Mouse (Mus musculus) limb, embryonic 10.5 days (tissue): ENCODE data around the gene Casr. TPM values are rescaled to one million over a fixed set of nuclear protein-coding genes. Genes with fewer than 3 reads are reported as not detected.

ENCODE experiments used
- DNase-seq: peaks from one replicate; pipeline ENCODE4 v3.0.0-alpha.2; 2017; ENCODE audit warnings: low spot score
- H3K27ac ChIP-seq: fragments of 300-500 bp; sonication (generic); 2 replicates; pipeline ENCODE4 v1.5.1; 2016; ENCODE audit warnings: mild to moderate bottlenecking
- H3K27me3 ChIP-seq: fragments of 300-500 bp; sonication (generic); 2 replicates; pipeline ENCODE4 v1.6.1; 2016; ENCODE audit warnings: low read depth, mild to moderate bottlenecking; ENCODE audit not compliant: poor library complexity, severe bottlenecking
- H3K36me3 ChIP-seq: fragments of 300-500 bp; sonication (generic); 2 replicates; pipeline ENCODE4 v1.6.1; 2016; ENCODE audit warnings: mild to moderate bottlenecking, moderate library complexity
- H3K4me1 ChIP-seq: fragments of 300-500 bp; sonication (generic); 2 replicates; pipeline ENCODE4 v1.6.1; 2016
- H3K4me3 ChIP-seq: fragments of 300-500 bp; sonication (generic); 2 replicates; pipeline ENCODE4 v1.5.1; 2016; ENCODE audit warnings: mild to moderate bottlenecking, moderate library complexity
- H3K9me3 ChIP-seq: fragments of 300-500 bp; sonication (generic); replicated peaks from 2 replicates; pipeline ENCODE4 v1.6.1; 2016; ENCODE audit warnings: mild to moderate bottlenecking
- WGBS: fragments of 180-500 bp; shearing (Covaris S2); methylation state at CpG from one replicate; pipeline ENCODE4 v1.1.7; 2016; 5-methylcytosine and 5-hydroxymethylcytosine counted together
- polyA plus RNA-seq: library from polyadenylated mRNA; unstranded; fragments of >200 nt; fragmentation: Nextera tagmentation; extraction: Ambion mirVana; gene quantifications from 2 replicates; pipeline ENCODE4 v1.2.1, GENCODE M21; 2016

Gene Casr
- polyA plus RNA-seq, 1 experiment from 2014 or later: 0.13 TPM

DNA sequence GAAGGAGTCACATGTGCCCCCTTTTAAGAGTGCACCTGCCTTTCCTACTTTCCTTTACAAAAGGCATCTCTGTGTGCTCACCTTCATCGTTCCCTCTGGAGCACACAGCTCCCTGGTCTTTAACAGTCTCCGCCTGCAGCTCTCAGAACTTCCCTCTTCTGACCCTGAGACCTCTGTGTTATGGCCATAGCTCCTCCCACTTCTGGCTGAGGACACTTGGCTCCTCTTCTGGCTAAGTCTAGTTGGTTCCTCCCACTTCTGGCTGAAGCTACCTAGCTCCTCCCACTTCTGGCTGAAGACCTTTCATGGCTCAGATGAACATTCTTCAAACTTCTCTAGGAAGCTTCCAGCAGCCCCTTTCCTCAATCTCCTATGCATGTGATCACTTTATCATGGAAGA lies 59.7 kb downstream of the Casr start:
- DNase-seq: no peak
- Histone ChIP-seq H3K27ac (no peak overlapping the region), H3K4me1 (no peaks in the 10 kb centered on the region), H3K4me3 (no peak overlapping the region), H3K36me3 (no peaks in the 10 kb centered on the region), H3K27me3 (no peaks in the 10 kb centered on the region), H3K9me3 (no peaks in the 10 kb centered on the region)
- 75% methylated on average over 2 of the region's 2 CpGs for WGBS

DNA sequence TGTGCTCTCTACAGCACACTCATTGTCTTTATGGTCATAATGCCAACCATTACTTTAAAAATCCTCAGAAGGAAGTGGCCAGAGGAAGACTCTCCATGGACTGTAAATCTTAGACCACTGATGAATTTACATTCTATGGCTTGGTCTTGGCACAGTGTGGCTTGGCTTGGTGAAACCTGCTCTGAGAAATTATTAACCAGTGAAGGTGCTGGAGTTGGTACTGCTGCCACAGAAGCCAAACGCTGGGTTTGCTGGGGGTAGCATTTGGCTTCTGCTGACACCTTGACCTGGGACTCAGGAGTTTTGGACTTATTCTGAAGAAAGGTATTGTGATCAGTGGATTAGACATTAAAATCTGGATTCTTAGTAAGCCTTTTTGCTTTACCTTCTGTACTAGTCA lies 69.5 kb downstream of the Casr start:
- no peak for DNase-seq
- Histone ChIP-seq H3K4me1 (no peaks in the 10 kb centered on the region), H3K27ac (no peak overlapping the region), H3K4me3 (no peak overlapping the region), H3K27me3 (no peaks in the 10 kb centered on the region), H3K36me3 (no peaks in the 10 kb centered on the region), H3K9me3 (no peaks in the 10 kb centered on the region)
- 85% methylated on average over 1 of the region's 1 CpGs for WGBS

DNA sequence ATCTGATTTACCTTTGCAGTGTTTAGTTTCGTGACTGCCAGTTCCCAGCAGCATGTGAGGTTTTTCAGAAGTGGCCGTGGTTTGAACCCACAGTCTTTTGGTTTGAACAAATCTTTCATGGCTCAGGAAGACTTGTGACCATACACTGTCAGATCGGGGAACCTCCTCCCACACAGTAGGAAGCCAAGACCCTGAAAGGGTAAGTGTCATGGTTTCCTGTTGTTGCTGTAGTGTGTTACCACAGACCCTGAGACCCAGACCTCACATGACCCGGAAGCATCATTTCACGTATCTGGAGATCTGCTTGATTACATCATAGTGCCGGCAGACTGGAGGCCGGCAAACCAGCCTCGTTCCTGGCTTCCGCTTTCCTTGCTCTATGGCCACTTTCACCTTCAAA lies 85.1 kb downstream of the Casr start:
- DNase-seq: no peak
- no peaks in the 10 kb centered on the region for H3K36me3 ChIP-seq
- H3K9me3 ChIP-seq: no peaks in the 10 kb centered on the region
- WGBS: 89% methylated on average over 9 of the region's 9 CpGs
- H3K27me3 ChIP-seq: no peaks in the 10 kb centered on the region
- H3K4me1 ChIP-seq: no peaks in the 10 kb centered on the region
- no peak overlapping the region for H3K27ac ChIP-seq
- no peak overlapping the region for H3K4me3 ChIP-seq

DNA sequence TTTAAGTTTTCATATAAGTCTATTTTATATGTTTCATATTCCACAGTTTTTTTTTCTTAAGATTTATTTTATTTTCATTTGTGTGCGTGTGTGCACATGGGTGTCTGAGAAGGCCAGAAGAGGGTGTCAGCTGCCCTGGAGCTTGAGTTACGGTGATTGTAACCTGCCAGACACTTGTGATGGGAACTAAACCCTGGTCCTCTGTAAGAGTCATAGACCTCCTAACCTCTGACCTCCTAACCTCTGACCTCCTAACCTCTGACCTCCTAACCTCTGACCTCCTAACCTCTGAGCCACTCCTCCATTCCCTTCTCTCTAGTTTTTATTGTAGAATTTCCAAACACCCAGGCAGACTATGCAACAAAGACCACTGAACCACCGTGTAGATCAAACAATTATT lies 86.4 kb downstream of the Casr start:
- H3K4me1 ChIP-seq: no peaks in the 10 kb centered on the region
- no peak for DNase-seq
- H3K27me3 ChIP-seq: no peaks in the 10 kb centered on the region
- WGBS: 96% methylated on average over 3 of the region's 3 CpGs
- H3K9me3 ChIP-seq: no peaks in the 10 kb centered on the region
- H3K36me3 ChIP-seq: no peaks in the 10 kb centered on the region
- H3K4me3 ChIP-seq: no peak overlapping the region
- no peak overlapping the region for H3K27ac ChIP-seq

DNA sequence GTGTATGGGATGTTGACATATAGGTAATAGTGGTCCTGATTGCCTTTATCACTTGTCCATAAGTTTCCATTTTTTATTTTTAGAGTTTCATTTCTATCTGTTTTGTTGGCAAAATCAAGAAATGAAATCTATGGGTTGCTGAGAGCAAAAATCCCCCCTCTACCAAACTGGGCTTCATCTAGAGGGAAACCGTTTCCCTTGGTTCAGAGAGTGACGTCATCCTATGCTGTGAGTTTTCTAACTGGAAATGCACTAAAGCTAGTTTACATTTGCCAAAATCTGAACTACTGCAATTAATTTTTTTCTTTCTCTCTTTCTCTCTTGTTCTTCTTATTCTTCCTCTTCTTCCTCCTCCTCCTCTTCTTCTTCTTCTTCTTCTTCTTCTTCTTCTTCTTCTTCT lies 87.1 kb downstream of the Casr start:
- no peaks in the 10 kb centered on the region for H3K27me3 ChIP-seq
- no peak overlapping the region for H3K4me3 ChIP-seq
- H3K27ac ChIP-seq: no peak overlapping the region
- no peaks in the 10 kb centered on the region for H3K36me3 ChIP-seq
- H3K9me3 ChIP-seq: no peaks in the 10 kb centered on the region
- 90% methylated on average over 2 of the region's 2 CpGs for WGBS
- no peaks in the 10 kb centered on the region for H3K4me1 ChIP-seq
- DNase-seq: no peak

DNA sequence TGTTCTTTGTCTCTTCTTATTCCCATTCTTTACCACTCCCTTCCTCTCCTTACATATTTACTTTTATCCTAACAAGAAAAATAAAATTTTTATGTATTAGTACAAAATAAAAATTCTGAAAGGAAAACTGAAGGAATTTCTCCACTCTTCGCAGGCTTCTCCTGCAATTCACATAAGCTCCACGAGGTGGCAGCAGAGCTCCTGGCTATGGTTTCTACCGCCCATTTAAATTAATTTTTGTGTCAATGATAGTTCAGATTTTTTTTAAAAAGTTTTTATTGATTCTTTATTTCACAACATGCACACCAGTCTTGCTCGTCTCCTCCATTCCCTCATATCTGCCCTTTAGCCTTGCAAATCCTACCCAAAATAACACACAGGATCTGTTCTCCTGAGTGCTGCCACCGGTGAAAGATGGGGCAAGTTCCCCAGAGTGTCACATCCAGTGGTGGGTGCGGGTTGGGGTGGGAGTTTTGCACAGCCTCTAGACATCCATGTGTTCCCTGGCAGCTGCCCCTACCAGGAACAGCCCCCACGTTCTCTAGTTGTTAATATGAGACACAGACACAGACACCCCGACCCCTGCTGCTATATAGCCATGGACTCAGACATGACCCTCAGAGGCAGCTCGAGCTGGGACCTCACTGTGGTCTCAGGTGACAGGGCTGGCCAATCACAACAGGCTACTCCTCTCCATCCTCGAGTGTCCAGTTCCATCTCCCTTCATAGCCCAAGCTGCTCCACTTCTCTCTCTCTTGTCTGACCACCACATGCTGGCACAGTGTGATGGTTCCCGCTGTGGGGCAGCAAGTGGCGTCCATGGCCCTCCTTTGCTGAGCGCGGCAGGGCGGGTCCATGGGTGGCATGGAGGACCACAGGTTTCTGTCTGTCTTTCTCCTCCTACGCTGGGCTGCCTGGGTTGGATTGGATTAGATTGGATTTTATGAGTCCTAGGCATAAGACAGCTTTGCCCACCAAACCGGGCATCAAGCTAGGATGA lies 88.4 kb downstream of the Casr start:
- DNase-seq: peak; percentile 48

DNA sequence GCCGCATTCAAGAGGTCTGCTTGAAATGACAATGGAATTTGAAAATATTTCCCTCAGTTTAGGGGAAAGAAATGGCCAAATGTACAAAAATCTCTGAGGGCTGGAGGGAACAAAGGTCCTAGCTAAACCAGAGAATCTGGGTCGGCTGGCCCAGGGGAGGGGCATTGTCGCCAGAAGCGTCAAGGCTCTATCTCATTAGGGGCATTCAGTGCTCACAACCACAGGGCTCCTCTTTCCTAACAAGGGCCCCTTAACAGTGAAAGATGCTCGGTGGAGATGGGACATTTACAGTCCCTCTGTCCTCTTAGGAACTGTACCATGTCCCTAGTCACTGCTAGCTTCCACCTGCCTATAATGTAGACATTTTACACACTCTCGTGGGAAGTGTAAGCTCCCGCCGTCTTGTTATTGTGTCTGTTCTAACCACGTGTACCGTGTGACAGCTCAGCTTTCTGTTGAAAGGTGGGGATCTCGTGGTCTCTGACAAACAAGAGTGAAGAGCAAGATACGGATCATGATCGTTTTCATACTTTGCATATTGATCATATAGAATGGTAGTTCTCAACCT lies 90.8 kb downstream of the Casr start:
- Histone ChIP-seq H3K4me1 (no peaks in the 10 kb centered on the region), H3K4me3 (no peak overlapping the region), H3K9me3 (no peaks in the 10 kb centered on the region), H3K36me3 (no peaks in the 10 kb centered on the region), H3K27ac (no peak overlapping the region), H3K27me3 (no peaks in the 10 kb centered on the region)
- DNase-seq: no peak
- WGBS: 69% methylated on average over 13 of the region's 13 CpGs

More for the DNA sequence above, 88.4 kb downstream of the Casr start:
- no peaks in the 10 kb centered on the region for H3K36me3 ChIP-seq
- no peaks in the 10 kb centered on the region for H3K27me3 ChIP-seq
- no peak overlapping the region for H3K27ac ChIP-seq
- no peaks in the 10 kb centered on the region for H3K4me1 ChIP-seq
- H3K4me3 ChIP-seq: no peak overlapping the region
- WGBS: 49% methylated on average over 17 of the region's 17 CpGs
- H3K9me3 ChIP-seq: no peaks in the 10 kb centered on the region

DNA sequence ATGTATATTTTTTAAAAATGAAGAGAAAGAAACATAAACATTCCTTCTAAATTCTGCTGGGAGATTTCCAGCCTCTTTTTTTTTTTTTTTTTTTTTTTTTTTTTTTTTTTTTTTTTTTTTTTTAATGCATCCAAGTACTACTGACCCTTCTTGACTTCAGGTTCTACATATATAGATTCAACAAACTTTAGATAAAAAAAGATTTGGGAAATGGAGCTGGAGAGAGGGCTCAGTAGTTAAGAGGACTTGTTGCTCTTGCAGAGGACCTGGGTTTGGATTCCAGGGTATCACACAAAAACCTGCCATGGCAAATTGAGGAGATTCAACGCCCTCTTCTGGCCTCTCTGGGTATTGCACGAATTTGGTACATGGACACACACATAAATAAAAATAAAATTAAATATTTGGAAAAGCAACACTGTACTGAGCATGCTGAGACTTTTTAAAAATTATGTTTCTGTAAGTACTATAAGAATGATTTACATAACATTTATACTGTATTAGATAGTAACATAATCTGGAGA lies 91.9 kb downstream of the Casr start:
- H3K27me3 ChIP-seq: no peaks in the 10 kb centered on the region
- no peak for DNase-seq
- no peaks in the 10 kb centered on the region for H3K4me1 ChIP-seq
- H3K27ac ChIP-seq: no peak overlapping the region
- H3K36me3 ChIP-seq: no peaks in the 10 kb centered on the region
- H3K9me3 ChIP-seq: no peaks in the 10 kb centered on the region
- 9% methylated on average over 2 of the region's 2 CpGs for WGBS
- H3K4me3 ChIP-seq: no peak overlapping the region

DNA sequence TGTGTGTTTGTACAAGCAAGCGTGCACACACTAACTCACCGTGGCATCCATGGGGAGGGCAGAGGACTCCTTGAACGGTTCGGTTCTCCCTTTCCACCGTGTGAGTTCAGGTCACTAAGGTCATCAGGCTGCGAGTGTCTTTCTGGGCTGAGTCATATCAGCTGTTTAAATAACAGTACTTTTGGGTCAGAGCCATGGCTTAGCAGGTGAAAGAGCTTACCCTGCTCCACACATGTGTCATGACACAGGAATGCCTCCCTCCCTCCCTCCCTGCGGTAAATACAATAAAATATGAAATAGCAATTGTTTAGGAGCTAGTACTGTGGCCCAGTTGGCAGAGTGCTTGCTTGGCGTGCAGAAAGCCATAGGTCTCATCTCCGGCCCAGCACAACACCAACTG lies 92.6 kb downstream of the Casr start:
- WGBS: 95% methylated on average over 9 of the region's 9 CpGs
- Histone ChIP-seq H3K27ac (no peak overlapping the region), H3K4me1 (no peaks in the 10 kb centered on the region), H3K36me3 (no peaks in the 10 kb centered on the region), H3K27me3 (no peaks in the 10 kb centered on the region), H3K4me3 (no peak overlapping the region), H3K9me3 (no peaks in the 10 kb centered on the region)
- no peak for DNase-seq

DNA sequence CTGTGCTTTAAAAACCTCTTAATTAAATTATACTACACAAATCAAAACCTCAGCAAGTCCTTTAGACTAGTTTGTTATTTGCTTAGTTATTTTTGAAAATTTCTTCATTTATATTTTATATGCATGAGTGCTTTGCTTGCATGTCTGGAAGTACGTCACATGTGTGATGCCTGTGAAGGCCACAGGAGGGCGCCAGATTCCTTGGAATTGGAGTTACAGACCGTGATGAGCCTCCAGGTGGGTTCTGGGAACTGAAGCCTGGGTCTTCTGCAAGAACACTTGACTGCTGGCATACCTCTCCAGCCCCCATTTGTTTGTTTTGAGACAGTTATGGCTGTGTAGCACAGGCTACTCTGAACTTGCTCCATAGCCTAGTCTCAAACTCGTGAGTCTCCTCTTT lies 93.1 kb downstream of the Casr start:
- no peak overlapping the region for H3K4me3 ChIP-seq
- no peaks in the 10 kb centered on the region for H3K27me3 ChIP-seq
- no peak overlapping the region for H3K27ac ChIP-seq
- DNase-seq: no peak
- no peaks in the 10 kb centered on the region for H3K36me3 ChIP-seq
- WGBS: 61% methylated on average over 4 of the region's 4 CpGs
- no peaks in the 10 kb centered on the region for H3K4me1 ChIP-seq
- no peaks in the 10 kb centered on the region for H3K9me3 ChIP-seq

DNA sequence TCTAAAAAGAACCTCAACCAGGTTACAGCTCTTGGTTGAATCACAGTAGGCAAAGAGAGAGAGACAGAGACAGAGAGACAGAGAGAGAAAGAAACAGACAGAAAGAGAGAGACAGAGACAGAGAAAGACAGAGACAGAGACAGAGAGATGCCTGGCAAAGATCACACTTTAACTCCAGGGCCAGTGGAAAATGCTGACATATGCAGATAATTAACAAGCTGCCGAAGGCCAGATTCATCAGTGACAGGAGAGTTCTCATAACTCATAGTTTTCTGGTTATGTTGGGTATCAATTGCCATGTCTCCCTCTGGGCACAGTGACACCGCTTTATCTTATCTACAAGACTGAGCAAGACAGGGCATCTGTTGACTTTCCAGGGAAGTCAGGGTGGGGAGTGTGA lies 94.0 kb downstream of the Casr start:
- WGBS: 80% methylated on average over 2 of the region's 2 CpGs
- no peaks in the 10 kb centered on the region for H3K27me3 ChIP-seq
- H3K4me3 ChIP-seq: no peak overlapping the region

DNA sequence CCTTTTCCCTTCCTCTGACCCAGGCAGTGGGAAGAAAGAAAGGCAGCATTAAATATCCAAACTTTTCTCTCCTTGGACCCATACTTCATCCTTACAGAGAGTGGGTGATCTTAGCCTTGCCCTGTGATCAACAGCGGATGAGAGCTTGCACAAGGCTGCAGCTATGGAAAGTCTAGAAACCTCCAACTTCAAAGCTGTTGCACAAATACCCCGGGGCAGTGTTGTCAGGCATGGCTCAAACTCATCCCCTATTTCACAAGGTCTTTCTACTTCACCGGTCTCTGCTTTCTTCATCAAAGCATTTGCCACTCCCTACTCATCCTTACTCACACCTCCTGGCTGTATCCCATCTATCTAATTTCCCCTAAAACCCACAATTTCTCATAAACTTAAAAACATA lies 96.5 kb downstream of the Casr start:
- no peaks in the 10 kb centered on the region for H3K4me1 ChIP-seq
- no peak overlapping the region for H3K27ac ChIP-seq
- H3K27me3 ChIP-seq: no peaks in the 10 kb centered on the region
- H3K36me3 ChIP-seq: no peaks in the 10 kb centered on the region
- H3K9me3 ChIP-seq: no peaks in the 10 kb centered on the region
- no peak for DNase-seq
- no peak overlapping the region for H3K4me3 ChIP-seq
- 88% methylated on average over 3 of the region's 3 CpGs for WGBS

More for the DNA sequence above, 94.0 kb downstream of the Casr start:
- no peaks in the 10 kb centered on the region for H3K9me3 ChIP-seq
- no peak for DNase-seq
- H3K36me3 ChIP-seq: no peaks in the 10 kb centered on the region
- H3K4me1 ChIP-seq: no peaks in the 10 kb centered on the region
- no peak overlapping the region for H3K27ac ChIP-seq

DNA sequence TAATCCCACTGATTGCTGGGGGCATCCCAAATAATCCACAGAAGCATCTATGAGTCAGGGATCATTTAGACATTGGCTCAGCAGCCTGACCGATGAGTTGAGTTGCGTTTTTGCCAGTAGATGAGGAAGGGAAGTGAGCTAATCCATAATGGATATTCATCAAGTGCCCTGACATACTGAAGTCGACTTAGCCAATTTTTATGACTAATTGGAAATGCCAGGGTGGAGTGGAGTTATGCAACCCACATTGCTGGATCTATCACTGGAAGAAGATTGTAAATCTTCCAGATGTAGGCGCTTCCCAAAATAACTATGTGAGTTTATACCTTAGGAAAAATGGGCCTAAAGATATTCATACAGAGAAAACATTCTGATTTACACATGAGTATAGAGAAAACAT lies 97.9 kb downstream of the Casr start:
- no peak overlapping the region for H3K27ac ChIP-seq
- H3K4me1 ChIP-seq: no peaks in the 10 kb centered on the region
- H3K36me3 ChIP-seq: no peaks in the 10 kb centered on the region
- no peaks in the 10 kb centered on the region for H3K9me3 ChIP-seq
- 90% methylated on average over 4 of the region's 4 CpGs for WGBS
- no peak for DNase-seq
- H3K4me3 ChIP-seq: no peak overlapping the region
- H3K27me3 ChIP-seq: no peaks in the 10 kb centered on the region
